Mouse (Mus musculus) forebrain, embryonic 10.5 days (tissue): ENCODE measurements at regions not wholly inside any gene's neighbourhood (a gene's known extent, or its start where the extent isn't known, plus 50 kb on each side); places are given as distances from the start of the nearest gene placed in this dataset.

Source experiments
- DNase-seq: peaks from one replicate; pipeline ENCODE4 v3.0.0-alpha.2; 2017; ENCODE audit warnings: low spot score; ENCODE audit errors: extremely low spot score
- H3K27ac ChIP-seq: fragments of 300-500 bp; sonication (generic); 2 replicates; pipeline ENCODE4 v1.5.1; 2016; ENCODE audit warnings: mild to moderate bottlenecking
- H3K27me3 ChIP-seq: fragments of 300-500 bp; sonication (generic); 2 replicates; pipeline ENCODE4 v1.6.1; 2016; ENCODE audit warnings: mild to moderate bottlenecking; ENCODE audit not compliant: poor library complexity, severe bottlenecking
- H3K36me3 ChIP-seq: fragments of 300-500 bp; sonication (generic); replicated peaks from 2 replicates; pipeline ENCODE4 v1.6.1; 2016; ENCODE audit warnings: mild to moderate bottlenecking, moderate library complexity
- H3K4me1 ChIP-seq: fragments of 300-500 bp; sonication (generic); 2 replicates; pipeline ENCODE4 v1.6.1; 2016
- H3K4me3 ChIP-seq: fragments of 300-500 bp; sonication (generic); 2 replicates; pipeline ENCODE4 v1.5.1; 2016; ENCODE audit warnings: mild to moderate bottlenecking, moderate library complexity
- H3K9me3 ChIP-seq: fragments of 300-500 bp; sonication (generic); 2 replicates; pipeline ENCODE4 v1.6.1; 2016; ENCODE audit warnings: mild to moderate bottlenecking, moderate library complexity
- WGBS: fragments of 180-500 bp; shearing (Covaris S2); methylation state at CpG from one replicate; pipeline ENCODE4 v1.1.7; 2016; 5-methylcytosine and 5-hydroxymethylcytosine counted together

DNA sequence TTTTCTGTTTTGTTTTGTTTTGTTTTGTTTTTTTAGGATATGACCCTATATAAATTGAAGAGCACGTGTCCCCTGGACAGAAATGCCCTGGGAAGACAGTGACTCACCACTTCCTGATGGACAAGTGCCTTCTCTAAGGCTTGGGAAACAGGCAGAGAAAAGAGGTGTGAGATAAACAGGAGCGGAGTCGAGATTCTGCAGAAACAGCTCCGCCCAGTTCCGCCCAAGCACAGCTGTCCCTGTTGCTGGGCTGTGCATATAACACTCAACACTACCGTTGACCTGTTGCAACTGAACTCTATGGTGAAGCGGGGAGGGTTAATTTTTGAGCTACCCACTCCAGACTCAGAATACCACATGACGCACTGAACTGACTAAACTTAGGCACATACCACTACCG is 152.8 kb downstream of the Cartpt start:
- Histone ChIP-seq H3K36me3 (no peaks in the 10 kb centered on the region), H3K9me3 (no peaks in the 10 kb centered on the region), H3K4me3 (no peak overlapping the region), H3K4me1 (peaks cover 21% of the 10 kb centered on the region), H3K27ac (no peak overlapping the region), H3K27me3 (no peaks in the 10 kb centered on the region)
- DNase-seq, result no peak
- WGBS, result 84% methylated on average over 9 of the region's 9 CpGs

DNA sequence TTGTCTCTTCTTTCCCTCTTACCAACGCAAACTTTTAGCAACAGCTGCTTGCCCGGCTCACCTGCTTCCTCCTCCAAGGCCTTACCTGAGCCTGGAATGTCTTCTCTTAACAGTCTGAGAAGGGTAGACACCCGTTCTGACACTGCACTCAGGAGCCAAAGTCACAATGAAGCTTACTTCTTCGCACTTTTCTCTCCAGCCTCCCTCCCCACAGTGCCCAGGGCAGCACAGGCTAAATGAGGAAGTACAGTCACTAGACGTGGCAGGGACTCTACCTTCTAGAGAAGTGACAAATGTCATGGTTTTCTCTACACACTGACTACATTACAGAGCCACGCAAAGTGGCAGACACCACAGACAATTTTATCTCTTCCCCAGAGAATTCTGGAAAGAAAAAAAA is 155.4 kb downstream of the Cartpt start:
- no peak overlapping the region for H3K4me3 ChIP-seq
- WGBS, result 90% methylated on average over 6 of the region's 6 CpGs
- no peak for DNase-seq

DNA sequence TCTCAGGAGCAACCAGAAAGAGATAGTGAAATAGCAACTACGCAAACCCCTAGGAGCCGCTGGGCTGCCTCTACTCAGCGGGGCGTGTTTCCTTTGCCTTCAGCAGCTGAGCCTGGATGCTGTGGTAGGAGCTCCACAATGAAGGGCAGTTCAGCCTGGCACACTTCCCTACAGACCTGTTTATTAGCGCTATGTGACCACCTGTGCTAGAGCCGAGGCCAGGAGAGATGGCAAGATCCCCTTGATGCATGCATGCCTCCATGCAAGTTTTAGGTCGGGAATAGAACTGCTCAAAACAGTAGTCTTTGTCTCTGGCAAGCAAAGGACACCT is 156.1 kb downstream of the Cartpt start:
- H3K9me3 ChIP-seq, result 0 out of 2 replicates have a peak, but pooled peaks cover 4% of the 10 kb centered on the region
- 73% methylated on average over 7 of the region's 7 CpGs for WGBS
- H3K36me3 ChIP-seq, result no peaks in the 10 kb centered on the region
- H3K4me1 ChIP-seq, result peaks cover 30% of the 10 kb centered on the region
- no peak overlapping the region for H3K4me3 ChIP-seq
- H3K27me3 ChIP-seq, result no peaks in the 10 kb centered on the region
- DNase-seq, result no peak
- peak overlapping the region; percentile 13; the same call in 1 of the 2 replicates for H3K27ac ChIP-seq

More for the DNA sequence above, 155.4 kb downstream of the Cartpt start:
- Histone ChIP-seq H3K4me1 (peaks cover 30% of the 10 kb centered on the region), H3K36me3 (no peaks in the 10 kb centered on the region), H3K27ac (no peak overlapping the region), H3K9me3 (0 out of 2 replicates have a peak, but pooled peaks cover 2% of the 10 kb centered on the region), H3K27me3 (no peaks in the 10 kb centered on the region)

DNA sequence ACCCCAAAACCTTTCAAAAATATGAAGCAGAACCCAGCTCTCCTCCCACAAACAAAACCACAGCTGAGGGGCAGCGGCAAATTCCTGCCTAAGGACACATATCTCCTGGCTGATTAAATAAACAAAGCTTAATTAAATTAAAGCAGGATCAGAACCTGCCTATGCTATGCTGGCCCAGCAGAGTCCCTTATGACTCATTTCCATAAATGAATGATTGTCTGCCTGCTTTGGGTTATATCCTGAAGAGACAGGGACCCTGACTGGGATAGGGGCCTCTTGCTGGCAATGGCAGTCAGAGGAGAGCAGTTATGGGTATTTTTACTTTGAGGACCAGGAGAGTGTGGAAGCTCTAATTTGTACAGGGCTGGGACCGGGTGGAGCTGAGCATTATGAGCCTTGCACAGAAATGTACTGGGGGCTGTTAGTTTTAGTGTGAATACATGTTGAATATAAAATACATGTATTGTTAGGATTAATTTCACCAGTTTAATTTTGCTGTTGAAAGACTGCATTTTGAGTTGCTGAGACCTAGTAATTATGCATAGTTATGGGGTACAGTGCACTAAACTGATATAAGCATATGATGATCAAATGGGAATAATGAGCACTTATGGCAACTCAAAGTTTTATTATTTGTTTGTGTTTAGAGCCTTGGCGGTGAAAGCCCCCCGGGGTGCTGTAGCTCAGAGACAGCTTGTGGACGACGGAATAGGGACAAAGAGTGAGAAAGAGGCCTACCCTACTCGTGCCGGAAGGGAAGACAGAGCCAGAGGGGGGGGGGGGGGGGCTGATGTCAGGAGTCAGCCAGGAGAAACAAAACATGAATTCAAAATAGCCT is 156.7 kb downstream of the Cartpt start:
- Histone ChIP-seq H3K4me1 (peaks cover 30% of the 10 kb centered on the region), H3K36me3 (no peaks in the 10 kb centered on the region), H3K4me3 (no peak overlapping the region), H3K9me3 (0 out of 2 replicates have a peak, but pooled peaks cover 4% of the 10 kb centered on the region), H3K27me3 (no peaks in the 10 kb centered on the region), H3K27ac (peak overlapping the region; percentile 17; the same call in 1 of the 2 replicates)
- WGBS, result 49% methylated on average over 8 of the region's 8 CpGs
- no peak for DNase-seq

DNA sequence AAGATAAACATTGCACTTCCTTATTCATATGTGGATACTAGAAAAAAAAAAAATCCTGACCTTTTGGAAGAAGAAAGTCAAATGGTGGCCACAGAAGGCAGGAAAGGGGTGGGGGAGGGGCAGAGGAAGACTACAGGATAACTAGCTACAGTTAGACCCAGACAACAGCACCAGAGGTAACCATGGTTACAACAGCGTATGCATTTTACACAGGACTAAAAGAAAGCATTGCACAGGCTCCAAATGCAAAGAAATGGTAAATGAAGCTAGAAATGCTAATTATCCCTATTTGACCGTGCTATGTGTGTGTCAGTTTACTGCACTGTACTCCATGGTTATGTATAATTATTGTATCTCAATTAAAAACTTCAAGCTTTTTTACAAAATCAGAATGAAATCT is 158.4 kb downstream of the Cartpt start:
- H3K4me3 ChIP-seq, result no peak overlapping the region
- 0 out of 2 replicates have a peak, but pooled peaks cover 4% of the 10 kb centered on the region for H3K9me3 ChIP-seq
- WGBS, result 83% methylated on average over 2 of the region's 2 CpGs
- DNase-seq, result no peak
- no peaks in the 10 kb centered on the region for H3K36me3 ChIP-seq
- peaks cover 30% of the 10 kb centered on the region for H3K4me1 ChIP-seq
- H3K27me3 ChIP-seq, result no peaks in the 10 kb centered on the region
- no peak overlapping the region for H3K27ac ChIP-seq

DNA sequence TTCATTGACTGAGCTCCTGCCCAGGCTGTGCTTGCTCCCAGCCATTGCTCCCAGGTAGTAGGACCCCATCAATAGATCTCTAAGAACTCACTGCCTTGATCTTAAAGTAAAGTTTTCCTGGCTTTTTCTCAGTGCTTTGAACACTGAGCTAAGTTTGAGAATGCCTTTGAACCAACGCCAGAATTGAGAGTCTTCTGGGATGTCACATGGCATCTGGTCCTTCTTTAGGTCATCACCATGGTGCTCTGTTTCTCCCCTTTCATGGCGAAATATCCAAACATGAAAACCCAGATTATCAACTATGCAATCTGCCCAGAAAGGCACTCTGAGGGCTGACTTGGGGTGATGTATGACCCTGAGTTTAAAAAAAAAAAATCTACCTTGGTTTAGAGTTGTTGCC is 158.9 kb downstream of the Cartpt start:
- Histone ChIP-seq H3K27me3 (no peaks in the 10 kb centered on the region), H3K36me3 (no peaks in the 10 kb centered on the region), H3K9me3 (0 out of 2 replicates have a peak, but pooled peaks cover 4% of the 10 kb centered on the region), H3K27ac (no peak overlapping the region), H3K4me3 (no peak overlapping the region), H3K4me1 (peaks cover 30% of the 10 kb centered on the region)
- WGBS, result 85% methylated on average over 2 of the region's 2 CpGs
- DNase-seq, result no peak

DNA sequence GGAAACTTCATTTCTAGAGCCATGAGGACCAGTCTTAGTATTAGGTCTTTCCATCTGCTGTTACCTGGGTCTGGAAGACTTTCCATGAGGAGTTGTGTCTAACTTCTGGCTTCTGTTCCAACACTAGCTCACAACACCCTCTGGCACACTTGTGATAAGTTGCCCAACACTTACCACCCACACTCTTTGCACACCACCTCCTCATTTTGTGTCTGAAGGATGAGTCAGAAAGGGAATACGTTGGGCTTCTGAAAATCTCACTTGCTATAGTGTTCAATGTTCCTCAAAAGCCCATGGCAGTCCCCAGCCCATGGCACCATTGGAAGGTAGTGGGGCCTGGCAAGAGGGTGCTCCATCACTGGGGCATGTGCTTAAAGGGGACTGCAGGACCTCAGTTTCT is 161.5 kb downstream of the Cartpt start:
- DNase-seq, result no peak
- Histone ChIP-seq H3K27ac (no peak overlapping the region), H3K9me3 (0 out of 2 replicates have a peak, but pooled peaks cover 4% of the 10 kb centered on the region), H3K27me3 (no peaks in the 10 kb centered on the region), H3K4me1 (peaks cover 22% of the 10 kb centered on the region), H3K4me3 (no peak overlapping the region), H3K36me3 (no peaks in the 10 kb centered on the region)
- 76% methylated on average over 1 of the region's 1 CpGs for WGBS

DNA sequence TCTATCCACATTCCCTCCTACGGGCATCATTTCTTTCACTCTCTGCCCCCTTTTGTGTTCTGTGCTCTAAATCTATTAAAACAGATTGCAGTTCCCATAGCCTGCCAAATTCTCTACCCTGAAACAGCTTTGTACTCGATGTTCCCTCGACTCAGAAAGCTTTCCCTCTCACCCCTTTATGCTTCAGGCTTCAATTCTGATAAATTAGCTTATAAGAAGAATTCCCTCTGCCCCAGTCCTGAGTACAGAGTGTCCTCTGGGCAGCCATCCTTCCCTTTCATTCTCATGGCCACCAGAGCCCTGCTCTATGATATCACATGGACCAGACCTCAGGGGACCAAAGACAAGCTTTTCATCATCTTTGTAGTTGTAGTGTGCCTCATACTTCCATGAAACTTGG is 163.6 kb downstream of the Cartpt start:
- Histone ChIP-seq H3K27me3 (no peaks in the 10 kb centered on the region), H3K4me1 (peaks cover 4% of the 10 kb centered on the region; the same call in 1 of the 2 replicates), H3K9me3 (0 out of 2 replicates have a peak, but pooled peaks cover 4% of the 10 kb centered on the region), H3K27ac (no peak overlapping the region), H3K36me3 (no peaks in the 10 kb centered on the region), H3K4me3 (no peak overlapping the region)
- 72% methylated on average over 3 of the region's 3 CpGs for whole genome bisulfite sequencing
- DNase-seq, result no peak

DNA sequence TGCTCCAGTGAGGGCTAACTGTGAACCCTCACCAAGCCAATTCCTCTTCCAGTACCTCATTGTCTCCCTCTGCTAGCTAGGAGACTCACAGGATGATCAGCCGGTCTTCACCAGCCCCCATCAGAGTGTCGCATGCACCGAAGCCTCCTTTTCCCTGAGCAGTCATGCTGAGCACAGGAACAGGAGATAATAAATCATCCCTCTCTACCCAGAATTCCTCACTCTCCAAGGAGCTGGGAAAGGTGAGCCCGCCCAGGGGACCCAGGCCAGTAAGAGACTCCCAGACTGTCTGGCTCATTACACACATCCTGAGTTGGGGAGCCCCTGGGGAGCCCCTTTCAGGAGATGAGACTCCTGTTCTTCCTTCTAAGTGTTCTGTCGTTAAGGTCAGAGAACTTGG is 171.7 kb downstream of the Cartpt start:
- H3K4me3 ChIP-seq, result no peak overlapping the region
- H3K27ac ChIP-seq, result no peak overlapping the region
- no peaks in the 10 kb centered on the region for H3K9me3 ChIP-seq
- DNase-seq, result no peak
- 79% methylated on average over 5 of the region's 5 CpGs for WGBS
- H3K27me3 ChIP-seq, result no peaks in the 10 kb centered on the region
- H3K4me1 ChIP-seq, result peaks cover 11% of the 10 kb centered on the region
- no peaks in the 10 kb centered on the region for H3K36me3 ChIP-seq

DNA sequence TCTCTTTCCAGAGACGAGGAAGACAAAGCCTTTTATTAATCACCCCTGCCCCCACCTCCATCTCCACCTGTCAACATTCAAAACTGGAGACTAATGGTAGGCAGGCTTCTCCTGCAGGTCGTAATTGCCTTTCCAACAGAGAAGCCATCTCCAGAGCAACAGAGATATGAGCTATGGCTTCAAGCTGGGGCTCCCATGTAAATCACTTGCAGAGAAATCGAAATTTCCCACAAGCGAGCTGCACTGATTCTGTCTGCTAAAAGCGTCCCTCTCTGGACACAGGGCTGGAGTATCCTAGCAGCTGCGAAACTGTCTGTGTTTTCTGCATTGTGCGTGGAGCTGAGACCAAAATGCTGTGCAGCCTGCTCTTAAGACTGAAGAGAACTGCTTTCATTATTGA is 176.6 kb downstream of the Cartpt start:
- Histone ChIP-seq H3K36me3 (no peaks in the 10 kb centered on the region), H3K4me3 (no peak overlapping the region), H3K4me1 (peaks cover 23% of the 10 kb centered on the region), H3K27ac (peak overlapping the region; percentile 65), H3K27me3 (no peaks in the 10 kb centered on the region), H3K9me3 (no peaks in the 10 kb centered on the region)
- DNase-seq, result no peak
- 65% methylated on average over 7 of the region's 7 CpGs for WGBS

DNA sequence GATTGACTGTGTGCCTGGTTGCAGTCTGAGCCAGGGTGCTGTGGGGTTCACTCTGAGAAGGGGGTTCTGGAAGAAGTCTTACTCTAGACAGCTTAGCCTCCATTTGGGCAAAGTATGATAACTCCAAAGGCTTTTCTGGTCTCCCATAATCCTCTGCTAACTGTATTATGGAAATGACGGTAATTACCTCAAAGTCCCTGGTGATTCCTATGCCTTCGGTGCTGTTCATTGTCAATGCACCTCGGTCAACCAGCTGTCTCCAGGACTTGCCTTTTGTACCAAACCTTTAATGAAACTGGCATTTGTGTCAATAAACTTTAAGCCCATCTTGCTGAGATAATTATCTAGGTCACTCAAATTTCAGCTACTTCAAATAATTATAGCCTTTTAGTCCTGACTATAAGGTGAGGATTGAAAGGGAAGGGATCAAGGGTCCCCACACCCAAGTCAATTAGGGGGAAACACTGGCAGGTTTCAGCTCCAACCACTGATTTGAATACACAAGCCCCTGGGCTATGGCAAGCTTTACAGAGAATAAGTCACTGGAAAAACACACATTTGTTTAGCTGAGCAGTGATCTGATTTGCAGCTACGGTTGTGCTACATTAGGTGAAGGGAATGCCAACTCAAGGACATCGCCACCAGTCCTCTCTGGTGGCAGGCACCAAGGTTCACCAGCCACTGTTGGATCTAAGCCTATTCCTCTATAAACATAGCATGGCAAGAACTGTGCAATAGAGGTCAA is 177.5 kb downstream of the Cartpt start:
- peaks cover 18% of the 10 kb centered on the region for H3K4me1 ChIP-seq
- 47% methylated on average over 5 of the region's 5 CpGs for WGBS
- no peaks in the 10 kb centered on the region for H3K36me3 ChIP-seq
- no peak overlapping the region for H3K4me3 ChIP-seq
- H3K27me3 ChIP-seq, result no peaks in the 10 kb centered on the region
- peak overlapping the region; percentile 65 for H3K27ac ChIP-seq
- no peak for DNase-seq
- no peaks in the 10 kb centered on the region for H3K9me3 ChIP-seq

DNA sequence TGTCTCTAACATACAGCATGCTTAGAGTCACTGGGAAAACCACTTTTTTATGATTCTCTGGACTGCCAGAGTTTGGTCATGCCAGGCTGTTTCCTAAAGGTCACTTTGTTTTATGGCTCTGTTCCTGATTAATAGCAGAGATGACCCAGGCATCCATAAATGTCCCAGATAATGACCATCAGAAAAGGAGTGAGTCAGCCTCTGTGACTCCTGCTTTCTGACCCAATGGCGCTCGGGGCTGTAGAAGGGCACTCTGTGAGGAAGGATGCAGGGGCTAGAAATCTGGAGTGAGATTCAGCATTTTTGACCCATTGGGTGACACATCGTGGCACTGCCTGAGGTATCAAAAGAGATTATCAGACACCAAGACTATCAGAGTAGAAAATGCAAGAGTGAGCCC is 180.3 kb downstream of the Cartpt start:
- Histone ChIP-seq H3K4me1 (peaks cover 18% of the 10 kb centered on the region), H3K9me3 (no peaks in the 10 kb centered on the region), H3K36me3 (no peaks in the 10 kb centered on the region), H3K27ac (no peak overlapping the region), H3K4me3 (no peak overlapping the region), H3K27me3 (no peaks in the 10 kb centered on the region)
- 85% methylated on average over 3 of the region's 3 CpGs for WGBS
- DNase-seq, result no peak

DNA sequence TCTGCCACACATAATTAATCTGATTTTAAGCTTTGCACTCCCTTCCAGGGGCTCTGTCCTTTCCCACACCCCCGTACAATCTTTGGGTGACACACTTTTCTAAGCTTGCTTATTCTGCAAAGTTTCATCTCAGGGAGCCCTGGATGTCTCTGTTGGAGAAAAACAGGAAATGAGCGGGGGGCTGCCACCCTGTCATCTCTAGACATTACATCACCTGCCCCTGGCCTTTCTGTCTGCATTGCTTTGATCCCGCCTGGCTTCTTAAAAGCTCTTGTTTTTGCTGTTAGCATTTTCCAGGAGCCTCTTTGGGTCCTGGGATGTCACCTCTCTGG is 180.2 kb upstream of the Map1b start:
- Histone ChIP-seq H3K4me3 (no peak overlapping the region), H3K9me3 (no peaks in the 10 kb centered on the region), H3K36me3 (no peaks in the 10 kb centered on the region), H3K27ac (peak overlapping the region; percentile 40; the same call in 1 of the 2 replicates), H3K27me3 (no peaks in the 10 kb centered on the region), H3K4me1 (peaks cover 12% of the 10 kb centered on the region)
- WGBS, result 66% methylated on average over 3 of the region's 3 CpGs
- no peak for DNase-seq
